Comparison of ENCODE assay signal across 9 mouse cellular contexts in the genomic region with DNA sequence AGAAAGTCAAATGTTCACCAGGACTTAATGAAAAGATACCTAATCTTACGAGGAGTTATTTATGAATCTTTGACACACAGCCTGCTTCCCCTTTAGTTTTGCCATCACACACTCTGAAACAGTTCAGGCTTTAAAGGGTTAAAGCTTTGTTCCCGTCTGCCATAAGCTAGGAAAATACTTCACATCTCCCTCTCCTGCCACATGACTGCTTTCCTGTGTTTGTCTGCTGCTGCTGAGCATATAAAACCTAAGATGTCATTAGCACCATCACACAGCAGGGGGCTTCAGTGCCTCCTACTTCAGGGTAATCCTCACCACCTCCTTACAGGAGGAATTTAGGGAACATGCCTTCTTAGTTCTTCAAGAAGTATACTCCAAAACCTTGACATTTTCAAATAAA. TPM values are rescaled to one million over a fixed set of nuclear protein-coding genes. Genes with fewer than 3 reads are reported as not detected.
A peak's percentile ranks its signal among the peaks of the same experiment; 100 is the strongest.
DNase-seq lines count a peak whose midpoint lies in the region; ATAC-seq and TF ChIP-seq lines count a peak whose summit lies in the region.
"Had no signal": no experiment of that assay in that cellular context is flagged by ENCODE, and none has a peak within 500 bp of the region (broad histone marks: within the 10 kb centered on the region; RNA-seq: fewer than 3 reads in every experiment).

No protein-coding gene starts in this region.

- no peak overlapping the region for H3K27ac ChIP-seq in lung, postnatal 0 days (ENCODE audit: low read length)
- H3K27ac ChIP-seq in cerebellum, adult 2 months (ENCODE audit: insufficient read depth, low read length) = no peak overlapping the region
- H3K27ac ChIP-seq in midbrain, postnatal 0 days (ENCODE audit: low read depth, low read length) = no peak overlapping the region
- no peak overlapping the region for H3K27ac ChIP-seq in kidney, embryonic 14.5 days (ENCODE audit: low read depth, low read length)

- WGBS in lung, postnatal 0 days = 39% methylated on average over 2 of the region's 2 CpGs
- WGBS in cerebellum, adult 2 months = 28% methylated on average over 2 of the region's 2 CpGs
- WGBS in midbrain, postnatal 0 days = 31% methylated on average over 2 of the region's 2 CpGs
- WGBS in kidney, embryonic 14.5 days = 33% methylated on average over 2 of the region's 2 CpGs

- no peaks in the 10 kb centered on the region for H3K4me1 ChIP-seq in lung, postnatal 0 days (ENCODE audit: insufficient read depth, low read depth, low read length)
- H3K4me1 ChIP-seq in cerebellum, adult 2 months (ENCODE audit: control insufficient read depth, insufficient read depth, low read length) = peaks cover 7% of the 10 kb centered on the region; the same call in 1 of the 2 replicates
- no peaks in the 10 kb centered on the region for H3K4me1 ChIP-seq in midbrain, postnatal 0 days (ENCODE audit: insufficient read depth, low read length)
- no peaks in the 10 kb centered on the region for H3K4me1 ChIP-seq in kidney, embryonic 14.5 days (ENCODE audit: control insufficient read depth, insufficient read depth, low read length)

- no peak overlapping the region for H3K9ac ChIP-seq in lung, postnatal 0 days (replicated peaks; ENCODE audit: low read depth)
- no peak overlapping the region for H3K9ac ChIP-seq in midbrain, postnatal 0 days (replicated peaks; ENCODE audit: low read length, poor library complexity, severe bottlenecking)
- H3K9ac ChIP-seq in kidney, embryonic 14.5 days (ENCODE audit: low read depth, low read length) = no peak overlapping the region

- TF ChIP-seq POLR2A in cerebellum, adult 2 months (IDR thresholded peaks at IDR 0.05; ENCODE audit: borderline replicate concordance, insufficient read depth, low read length) = no peak

- peaks cover 3% of the 10 kb centered on the region for H3K27me3 ChIP-seq in lung, postnatal 0 days (replicated peaks; ENCODE audit: insufficient read depth, low read length)
- no peaks in the 10 kb centered on the region for H3K27me3 ChIP-seq in cerebellum, adult 2 months (ENCODE audit: control insufficient read depth, insufficient read depth, low read length)
- H3K27me3 ChIP-seq in midbrain, postnatal 0 days (ENCODE audit: insufficient read depth, low read length) = no peaks in the 10 kb centered on the region
- H3K27me3 ChIP-seq in kidney, embryonic 14.5 days (ENCODE audit: control insufficient read depth, insufficient read depth, low read length) = peaks cover 9% of the 10 kb centered on the region

- no peaks in the 10 kb centered on the region for H3K36me3 ChIP-seq in lung, postnatal 0 days (ENCODE audit: insufficient read depth, low read length)
- H3K36me3 ChIP-seq in midbrain, postnatal 0 days (ENCODE audit: insufficient read depth, low read length) = no peaks in the 10 kb centered on the region
- no peaks in the 10 kb centered on the region for H3K36me3 ChIP-seq in kidney, embryonic 14.5 days (ENCODE audit: control insufficient read depth, insufficient read depth, low read length)

- H3K4me2 ChIP-seq in lung, postnatal 0 days (replicated peaks; ENCODE audit: low read depth, low read length) = no peak overlapping the region
- no peak overlapping the region for H3K4me2 ChIP-seq in midbrain, postnatal 0 days (ENCODE audit: low read depth, low read length, poor library complexity, severe bottlenecking)
- no peak overlapping the region for H3K4me2 ChIP-seq in kidney, embryonic 14.5 days (replicated peaks; ENCODE audit: low read depth, low read length)
- H3K4me2 ChIP-seq: liver, embryonic 11.5 days had no signal

- no peak for TF ChIP-seq EP300 in lung, postnatal 0 days (IDR thresholded peaks at IDR 0.05)

- peak; percentile 41 for TF ChIP-seq CTCF in lung, postnatal 0 days (IDR thresholded peaks at IDR 0.05)
- no peak for TF ChIP-seq CTCF in cerebellum, adult 2 months (IDR thresholded peaks at IDR 0.05; ENCODE audit: borderline replicate concordance, insufficient read depth, low read depth, low read length)
- TF ChIP-seq CTCF in midbrain, postnatal 0 days (IDR thresholded peaks at IDR 0.05) = peak; percentile 64

- H3K9me3 ChIP-seq in lung, postnatal 0 days (ENCODE audit: low read length) = no peaks in the 10 kb centered on the region
- no peaks in the 10 kb centered on the region for H3K9me3 ChIP-seq in midbrain, postnatal 0 days (ENCODE audit: low read length)
- H3K9me3 ChIP-seq in kidney, embryonic 14.5 days (ENCODE audit: control insufficient read depth, low read length) = no peaks in the 10 kb centered on the region

- no peak; the same call in 1 of the 2 replicates for ATAC-seq in lung, postnatal 0 days
- no peak for ATAC-seq in midbrain, postnatal 0 days (ENCODE audit: low FRiP score)
- ATAC-seq in kidney, embryonic 14.5 days (ENCODE audit: low FRiP score, low TSS enrichment) = no peak

- no peak overlapping the region for H3K4me3 ChIP-seq in lung, postnatal 0 days (ENCODE audit: low read depth, low read length)
- no peak overlapping the region for H3K4me3 ChIP-seq in cerebellum, adult 2 months (replicated peaks; ENCODE audit: insufficient read depth, low read depth, low read length)
- H3K4me3 ChIP-seq in midbrain, postnatal 0 days (ENCODE audit: low read depth, low read length) = no peak overlapping the region
- no peak overlapping the region for H3K4me3 ChIP-seq in kidney, embryonic 14.5 days (ENCODE audit: low read length)
- H3K4me3 ChIP-seq: erythroblast, embryonic 14.5 days had no signal

- DNase-seq in lung, postnatal 0 days (ENCODE audit: low spot score) = peak; percentile 19
- no peak for DNase-seq in lung, postnatal 10 days
- DNase-seq in cerebellum, adult 2 months = peak; percentile 57 to 62
- peak; percentile 38 for DNase-seq in embryo, embryonic 11.5 days (ENCODE audit: low read depth, low spot score)
- DNase-seq in midbrain, postnatal 0 days (ENCODE audit: low spot score) = peak; percentile 82
- no peak for DNase-seq in adrenal gland, postnatal 36 days

RNA-seq across cellular contexts. Expression of a gene that starts 6.8 kb away (rescaled TPM):
- polyA plus RNA-seq in lung, postnatal 0 days (2015; fragmentation: Nextera tagmentation; extraction: Ambion mirVana) = 0.24 and 0.80 TPM in 2 replicates
- 47.7 and 49.8 TPM in 2 replicates for polyA plus RNA-seq in cerebellum, adult 2 months (2012; rRNA removed)
- total RNA-seq in midbrain, postnatal 0 days (2014; rRNA removed) = 92.0 and 114 TPM in 2 replicates
- polyA plus RNA-seq in midbrain, postnatal 0 days (2015; fragmentation: Nextera tagmentation; extraction: Ambion mirVana) = 74.6 and 82.8 TPM in 2 replicates
- under 1 TPM; 0.36 to 0.76 TPM for total RNA-seq in adrenal gland, postnatal 36 days (2021)
- polyA plus RNA-seq in kidney, embryonic 14.5 days (2014; fragmentation: Nextera tagmentation; extraction: Ambion mirVana) = 0.09 and 0.32 TPM in 2 replicates
- polyA plus RNA-seq: erythroblast, embryonic 14.5 days had no signal

Comparison
In these comparisons a context has a peak if more than half of its experiments do, and no peak if none do; other contexts are left out.
1. DNase-seq: peak in lung, postnatal 0 days (single experiment), cerebellum, adult 2 months (2 of 2), embryo, embryonic 11.5 days (single experiment) and midbrain, postnatal 0 days (single experiment); none in lung, postnatal 10 days (single experiment) and adrenal gland, postnatal 36 days (0 of 2).
2. RNA of a gene that starts 6.8 kb away (polyA plus RNA-seq): 74.6 to 82.8 TPM in midbrain, postnatal 0 days and 47.7 to 49.8 TPM in cerebellum, adult 2 months; 0.09 to 0.32 TPM in kidney, embryonic 14.5 days and 0.24 to 0.80 TPM in lung, postnatal 0 days; every median in the first group is over 10 times any median in the second.